Mouse (Mus musculus) small intestine, adult 2 months (tissue): ENCODE measurements around the gene Mecr.

ENCODE experiments used
- CTCF ChIP-seq: fragments of 200-500 bp; IDR thresholded peaks from 2 replicates; pipeline ENCODE4 v1.5.1; 2012; ENCODE audit warnings: low read depth, mild to moderate bottlenecking, control low read depth, inconsistent platforms, low read length, moderate library complexity, mixed read lengths; ENCODE audit not compliant: insufficient replicate concordance, insufficient read length; ENCODE audit errors: extremely low read depth
- POLR2A ChIP-seq: fragments of 200-500 bp; IDR thresholded peaks from 2 replicates; pipeline ENCODE4 v1.6.1; 2012; ENCODE audit warnings: low read depth, mild to moderate bottlenecking, control low read depth, inconsistent platforms, low read length, moderate library complexity

DNA sequence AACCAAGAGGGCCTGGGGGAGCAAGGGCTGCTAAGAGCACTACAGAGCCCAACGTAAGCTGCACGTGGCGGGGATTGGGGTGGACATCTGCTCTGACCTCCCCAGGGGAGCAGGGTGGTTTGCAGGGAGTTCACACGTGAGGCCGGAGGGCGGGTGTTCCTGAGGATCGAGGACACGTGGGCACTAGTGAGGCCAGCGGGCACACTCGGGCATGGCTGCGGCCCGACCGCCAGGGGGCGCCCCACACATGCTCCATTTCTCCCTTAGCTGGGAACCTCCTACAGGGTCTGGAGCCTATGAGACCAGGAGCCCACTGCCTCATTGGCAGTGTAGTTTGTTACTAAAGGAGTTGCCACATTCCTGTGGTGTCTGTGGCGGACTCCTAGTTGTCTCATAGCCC, 73.2 kb downstream of the Mecr start:
- peak; percentile 90 for TF ChIP-seq CTCF
- no peak for TF ChIP-seq POLR2A
